Mouse (Mus musculus) right cerebral cortex, postnatal 36 days (tissue): ENCODE results near the gene Loxl4.

Experiments used
- DNase-seq, 2 experiments: peaks; one replicate each; pipeline ENCODE4 v3.0.0; 2022; ENCODE audit warnings: low spot score in 2 of 2, mixed read lengths in 1 of 2

Loxl4 gene

GRCm38 (mm10) chr19:42609716-42610115 lies 2.9 kb downstream of the Loxl4 start:
- no peak for DNase-seq

GRCm38 (mm10) chr19:42608082-42608481 lies 4.5 kb downstream of the Loxl4 start:
- DNase-seq = no peak

- no peak for DNase-seq
Measured at GRCm38 (mm10) chr19:42602576-42602975, 10.0 kb downstream of the Loxl4 start.

- no peak for DNase-seq
Measured at GRCm38 (mm10) chr19:42602041-42602440, 10.6 kb downstream of the Loxl4 start.

- DNase-seq = no peak
Measured at GRCm38 (mm10) chr19:42601445-42601844, 11.2 kb downstream of the Loxl4 start.

GRCm38 (mm10) chr19:42600591-42600990 lies 12.0 kb downstream of the Loxl4 start:
- no peak for DNase-seq

GRCm38 (mm10) chr19:42599891-42600290 lies 12.7 kb downstream of the Loxl4 start:
- DNase-seq = no peak

GRCm38 (mm10) chr19:42597896-42598295 lies 14.7 kb downstream of the Loxl4 start:
- no peak for DNase-seq

GRCm38 (mm10) chr19:42597286-42597685 lies 15.3 kb downstream of the Loxl4 start:
- DNase-seq = no peak

GRCm38 (mm10) chr19:42595066-42595465 lies 17.5 kb downstream of the Loxl4 start:
- DNase-seq = no peak

- no peak for DNase-seq
Measured at GRCm38 (mm10) chr19:42593456-42593855, 19.2 kb downstream of the Loxl4 start.

- no peak for DNase-seq
Measured at GRCm38 (mm10) chr19:42591534-42591933, 21.1 kb downstream of the Loxl4 start.

GRCm38 (mm10) chr19:42589246-42589645 lies 23.4 kb downstream of the Loxl4 start:
- no peak for DNase-seq

GRCm38 (mm10) chr19:42587704-42588103 lies 24.9 kb downstream of the Loxl4 start:
- no peak for DNase-seq

GRCm38 (mm10) chr19:42584188-42584587 lies 28.4 kb downstream of the Loxl4 start:
- DNase-seq = no peak

- DNase-seq = no peak
Measured at GRCm38 (mm10) chr19:42583677-42584076, 28.9 kb downstream of the Loxl4 start.

GRCm38 (mm10) chr19:42582811-42583370 lies 29.7 kb downstream of the Loxl4 start:
- no peak for DNase-seq

- DNase-seq = no peak
Measured at GRCm38 (mm10) chr19:42580701-42581100, 31.9 kb downstream of the Loxl4 start.

- DNase-seq = no peak
Measured at GRCm38 (mm10) chr19:42578631-42579030, 34.0 kb downstream of the Loxl4 start.

GRCm38 (mm10) chr19:42576856-42577255 lies 35.8 kb downstream of the Loxl4 start:
- DNase-seq = no peak

- DNase-seq = no peak
Measured at GRCm38 (mm10) chr19:42575317-42575716, 37.3 kb downstream of the Loxl4 start.

GRCm38 (mm10) chr19:42571291-42571690 lies 41.3 kb downstream of the Loxl4 start:
- DNase-seq = no peak

- no peak for DNase-seq
Measured at GRCm38 (mm10) chr19:42569076-42569475, 43.5 kb downstream of the Loxl4 start.

- no peak for DNase-seq
Measured at GRCm38 (mm10) chr19:42567020-42567419, 45.6 kb downstream of the Loxl4 start.
